ENCODE assay signal across 8 mouse cellular contexts in the genomic region with DNA sequence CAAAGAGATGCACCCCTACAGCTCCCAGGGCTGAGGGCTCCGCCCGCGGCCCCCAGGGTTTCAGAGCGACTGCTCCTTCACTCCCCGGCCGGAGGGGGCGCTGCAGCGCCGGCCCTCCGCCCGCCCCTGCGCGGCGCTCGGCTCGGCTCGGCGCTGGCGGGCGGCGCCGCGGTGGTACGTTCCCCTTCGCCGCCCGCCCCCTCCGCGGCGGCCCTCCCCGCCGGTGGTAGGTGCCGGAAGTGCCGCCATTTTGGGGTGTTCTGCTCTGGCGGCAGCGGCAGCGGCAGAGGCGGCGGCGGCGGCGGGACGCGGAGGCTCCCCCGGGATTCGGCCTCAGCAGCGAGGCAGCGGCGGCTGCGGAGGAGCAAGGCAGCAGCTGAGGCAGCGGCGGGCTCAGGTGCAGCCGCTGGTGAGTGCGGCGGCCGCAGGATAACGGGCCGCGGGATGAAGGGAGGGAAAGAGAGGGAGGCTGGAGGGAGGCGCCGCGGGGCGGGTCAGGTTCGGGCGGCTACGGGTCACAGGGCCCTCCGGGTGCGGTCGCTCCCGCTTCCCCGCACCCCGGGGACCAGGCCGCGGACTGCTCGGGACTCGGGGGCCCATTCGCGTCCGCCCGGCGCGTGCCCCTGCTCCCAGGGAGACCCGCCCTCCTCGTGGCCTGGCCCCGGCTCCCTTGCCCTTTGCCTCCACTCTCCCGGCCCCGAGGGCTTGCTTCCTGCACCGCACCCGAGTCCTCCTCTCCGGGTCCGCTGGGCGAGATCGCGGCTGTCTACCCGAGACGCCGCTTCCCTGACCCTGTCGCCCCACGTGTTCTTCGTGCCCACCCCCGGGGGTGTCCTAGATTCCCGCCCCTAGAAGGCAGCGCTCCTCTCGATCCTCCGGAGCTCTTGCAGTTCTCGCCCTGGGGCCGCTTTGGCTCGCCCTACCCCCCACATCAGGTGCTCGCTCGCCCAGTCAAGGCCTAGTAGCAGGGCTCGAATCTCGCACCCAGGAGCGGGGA. TPM values are rescaled to one million over a fixed set of nuclear protein-coding genes. Genes with fewer than 3 reads are reported as not detected.
DNase-seq lines count a peak whose midpoint lies in the region; ATAC-seq lines count a peak whose summit lies in the region.

A gene (plus strand): TSS at position 150 of the 997 bp plus-strand sequence.

- ATAC-seq in inflammation-experienced regulatory T-cells, adult 6 months: peak; percentile 86

- intact Hi-C loops in gastrocnemius, postnatal 14 days (cut with DNase I; ENCODE audit: low total_unique reads): no loop called here
- intact Hi-C loops in left cerebral cortex, postnatal 25 days (cut with DNase I): loop anchor here (2.0 to 5.0 kb wide), 2 partner anchors 24 to 112 kb away; a partner anchor contains a TSS

- DNase-seq in adrenal gland, adult (ENCODE audit: inconsistent age in 2 of 2, low spot score in 1 of 2): peak; percentile 89 to 96
- peak; percentile 90 for DNase-seq in embryo, embryonic 10 days (ENCODE audit: low spot score)
- DNase-seq in gastrocnemius, postnatal 14 days: peak; percentile 85
- peak; percentile 85 for DNase-seq in left cerebral cortex, postnatal 25 days (ENCODE audit: low spot score in 2 of 2)
- peak; percentile 87 for DNase-seq in mesoderm, embryonic 11.5 days (ENCODE audit: low read depth, low spot score)
- DNase-seq in right cerebral cortex, postnatal 25 days: peak; percentile 87
- DNase-seq in urinary bladder, postnatal 4 days (ENCODE audit: low spot score in 2 of 2): peak; percentile 79 to 80

RNA-seq across cellular contexts. Expression of the gene that starts here (rescaled TPM):
- total RNA-seq in gastrocnemius, postnatal 14 days (2021): 10 to 100 TPM; 40.7 to 44.0 TPM
- polyA plus RNA-seq in inflammation-experienced regulatory T-cells, adult 6 months (2017; shearing (Covaris generic)): 10 to 100 TPM; 48.4 to 57.0 (median 49.4) TPM
- total RNA-seq in left cerebral cortex, postnatal 25 days (2021): 100 to 1,000 TPM; 151 to 155 TPM

Comparison
In these comparisons a context has a peak if more than half of its experiments do, and no peak if none do; other contexts are left out.
1. Peak in every context shown above with its lines: DNase-seq and ATAC-seq.